10 mouse cellular contexts compared by ENCODE assay signal in the genomic region with DNA sequence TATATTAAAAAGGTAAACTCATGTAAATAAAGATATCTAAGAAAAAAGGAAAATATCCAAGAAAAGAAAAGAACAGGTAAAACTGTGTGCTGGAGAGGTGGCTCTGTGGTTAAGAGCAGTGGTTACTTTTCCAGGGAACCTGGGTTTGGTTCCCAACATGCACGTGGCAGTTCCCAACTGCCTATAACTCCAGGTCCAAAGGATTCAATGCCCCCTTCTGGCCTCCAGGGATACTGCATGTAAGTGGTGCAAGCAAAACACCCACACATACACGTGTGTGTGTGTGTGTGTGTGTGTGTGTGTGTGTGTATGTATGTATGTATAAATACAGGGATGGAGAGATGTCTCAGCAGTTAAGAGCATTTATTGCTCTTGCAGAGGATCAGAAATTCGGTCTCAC. TPM values are rescaled to one million over a fixed set of nuclear protein-coding genes. Genes with fewer than 3 reads are reported as not detected.
DNase-seq lines count a peak whose midpoint lies in the region; ATAC-seq lines count a peak whose summit lies in the region.
"Had no signal": no experiment of that assay in that cellular context is flagged by ENCODE, and none has a peak within 500 bp of the region (broad histone marks: within the 10 kb centered on the region; RNA-seq: fewer than 3 reads in every experiment).

No protein-coding gene starts in this region.

- 0 out of 2 replicates have a peak, but pooled peaks cover 6% of the 10 kb centered on the region for H3K4me1 ChIP-seq in kidney, embryonic 15.5 days
- no peaks in the 10 kb centered on the region for H3K4me1 ChIP-seq in embryonic facial prominence, embryonic 11.5 days (ENCODE audit: control insufficient read depth, insufficient read depth, low read length)

- no peak overlapping the region for H3K4me3 ChIP-seq in kidney, embryonic 15.5 days (replicated peaks)
- no peak overlapping the region for H3K4me3 ChIP-seq in embryonic facial prominence, embryonic 11.5 days (ENCODE audit: low read depth, low read length)

- no peak overlapping the region for H3K4me2 ChIP-seq in kidney, embryonic 15.5 days
- H3K4me2 ChIP-seq in embryonic facial prominence, embryonic 11.5 days (ENCODE audit: low read depth, low read length): no peak overlapping the region

- 29% methylated on average over 3 of the region's 3 CpGs for WGBS in kidney, embryonic 15.5 days
- WGBS in embryonic facial prominence, embryonic 11.5 days: 21% methylated on average over 3 of the region's 3 CpGs

- DNase-seq in adrenal gland, adult 18-20 months (ENCODE audit: low spot score in 2 of 2): peak; percentile 41 to 51
- DNase-seq in adrenal gland, adult 8-10 months: no peak
- peak; percentile 66 for DNase-seq in kidney, adult 9 months
- peak; percentile 40 for DNase-seq in MEL-GATA-1-ER (ENCODE audit: extremely low read depth, low read depth)
- peak; percentile 55 for DNase-seq in embryonic facial prominence, embryonic 11.5 days (ENCODE audit: low spot score)
- DNase-seq in lung, postnatal 25 days (ENCODE audit: low spot score): peak; percentile 45

- H3K9me3 ChIP-seq in kidney, embryonic 15.5 days (replicated peaks): no peaks in the 10 kb centered on the region
- H3K9me3 ChIP-seq in embryonic facial prominence, embryonic 11.5 days (replicated peaks; ENCODE audit: control insufficient read depth, low read length): no peaks in the 10 kb centered on the region
- H3K9me3 ChIP-seq: neural tube, embryonic 13.5 days had no signal

- H3K9ac ChIP-seq in kidney, embryonic 15.5 days: no peak overlapping the region
- no peak overlapping the region for H3K9ac ChIP-seq in embryonic facial prominence, embryonic 11.5 days (replicated peaks; ENCODE audit: low read length)
- H3K9ac ChIP-seq: neural tube, embryonic 13.5 days had no signal

- no peak for ATAC-seq in kidney, embryonic 15.5 days (replicated peaks; ENCODE audit: low FRiP score)
- no peak for ATAC-seq in embryonic facial prominence, embryonic 11.5 days (replicated peaks; ENCODE audit: insufficient number of reproducible peaks, low FRiP score, low TSS enrichment, low read depth)
- no peak for ATAC-seq in frontal cortex, adult (ENCODE audit: low TSS enrichment)

- H3K36me3 ChIP-seq in kidney, embryonic 15.5 days: no peaks in the 10 kb centered on the region
- H3K36me3 ChIP-seq in embryonic facial prominence, embryonic 11.5 days (replicated peaks; ENCODE audit: control insufficient read depth, insufficient read depth, low read depth, low read length): no peaks in the 10 kb centered on the region
- H3K36me3 ChIP-seq: neural tube, embryonic 13.5 days had no signal

- H3K27ac ChIP-seq in kidney, embryonic 15.5 days: no peak overlapping the region
- no peak overlapping the region for H3K27ac ChIP-seq in embryonic facial prominence, embryonic 11.5 days (replicated peaks; ENCODE audit: low read depth, low read length)
- H3K27ac ChIP-seq: neural tube, embryonic 13.5 days had no signal

- peaks cover 14% of the 10 kb centered on the region for H3K27me3 ChIP-seq in kidney, embryonic 15.5 days
- no peaks in the 10 kb centered on the region for H3K27me3 ChIP-seq in embryonic facial prominence, embryonic 11.5 days (ENCODE audit: control insufficient read depth, insufficient read depth, low read length)

RNA-seq across cellular contexts. Expression of a gene that starts 12.6 kb away (rescaled TPM):
- total RNA-seq in adrenal gland, adult 18-20 months (2021): under 1 TPM in 1 of 2 experiments, not detected in 1; 0.63 TPM
- 1 to 10 TPM in 2 of 4 experiments, not detected in 2; 1.5 to 2.6 TPM for total RNA-seq in adrenal gland, adult 8-10 months (2022)
- polyA plus RNA-seq in kidney, embryonic 15.5 days (2015; fragmentation: Nextera tagmentation; extraction: Ambion mirVana): 5.9 and 7.3 TPM in 2 replicates
- polyA plus RNA-seq in embryonic facial prominence, embryonic 11.5 days (2014; fragmentation: Nextera tagmentation; extraction: Ambion mirVana): not detected in 2 replicates
- total RNA-seq: hematopoietic stem cell, adult 5-6 weeks had no signal
- polyA plus RNA-seq: neural tube, embryonic 13.5 days had no signal

RNA-seq across cellular contexts. Expression of a gene that starts 17.4 kb away (rescaled TPM):
- total RNA-seq in adrenal gland, adult 18-20 months (2021): 10 to 100 TPM; 39.5 to 61.6 TPM
- 10 to 100 TPM; 64.9 to 75.0 (median 73.1) TPM for total RNA-seq in adrenal gland, adult 8-10 months (2022)
- 51.7 and 54.8 TPM in 2 replicates for polyA plus RNA-seq in kidney, embryonic 15.5 days (2015; fragmentation: Nextera tagmentation; extraction: Ambion mirVana)
- 60.4 and 61.6 TPM in 2 replicates for polyA plus RNA-seq in embryonic facial prominence, embryonic 11.5 days (2014; fragmentation: Nextera tagmentation; extraction: Ambion mirVana)

RNA-seq across cellular contexts. Expression of a gene that starts 54.7 kb away (rescaled TPM):
- 1 to 10 TPM; 1.6 to 1.9 TPM for total RNA-seq in adrenal gland, adult 18-20 months (2021)
- 1 to 10 TPM; 1.3 to 5.0 (median 3.2) TPM for total RNA-seq in adrenal gland, adult 8-10 months (2022)
- polyA plus RNA-seq in kidney, embryonic 15.5 days (2015; fragmentation: Nextera tagmentation; extraction: Ambion mirVana): 25.7 and 29.4 TPM in 2 replicates
- polyA plus RNA-seq in embryonic facial prominence, embryonic 11.5 days (2014; fragmentation: Nextera tagmentation; extraction: Ambion mirVana): 25.6 TPM in 2 replicates

RNA-seq across cellular contexts. Expression of a gene that starts 56.5 kb away (rescaled TPM):
- under 1 TPM in 1 of 2 experiments, not detected in 1; 0.51 TPM for total RNA-seq in adrenal gland, adult 18-20 months (2021)
- total RNA-seq in adrenal gland, adult 8-10 months (2022): 1 to 10 TPM in 1 of 4 experiments, under 1 TPM in 2, not detected in 1; 0.24 to 1.1 (median 0.68) TPM
- 0.13 and 0.48 TPM in 2 replicates for polyA plus RNA-seq in kidney, embryonic 15.5 days (2015; fragmentation: Nextera tagmentation; extraction: Ambion mirVana)
- polyA plus RNA-seq in embryonic facial prominence, embryonic 11.5 days (2014; fragmentation: Nextera tagmentation; extraction: Ambion mirVana): 0.06 and 0.15 TPM in 2 replicates
- total RNA-seq: hematopoietic stem cell, adult 5-6 weeks had no signal
